Mouse (Mus musculus) embryo, embryonic 9.5 days (tissue): ENCODE results near the gene Cpt1c.
"Not testable (repeated sequence)": the region's sequence is repeated elsewhere in the genome, so short reads cannot be mapped to it uniquely, and the experiment has no call there.

Experiments
- DNase-seq: peaks from one replicate; pipeline ENCODE4 v3.0.0-alpha.2; 2017; ENCODE audit errors: extremely low spot score

Gene Cpt1c

DNA sequence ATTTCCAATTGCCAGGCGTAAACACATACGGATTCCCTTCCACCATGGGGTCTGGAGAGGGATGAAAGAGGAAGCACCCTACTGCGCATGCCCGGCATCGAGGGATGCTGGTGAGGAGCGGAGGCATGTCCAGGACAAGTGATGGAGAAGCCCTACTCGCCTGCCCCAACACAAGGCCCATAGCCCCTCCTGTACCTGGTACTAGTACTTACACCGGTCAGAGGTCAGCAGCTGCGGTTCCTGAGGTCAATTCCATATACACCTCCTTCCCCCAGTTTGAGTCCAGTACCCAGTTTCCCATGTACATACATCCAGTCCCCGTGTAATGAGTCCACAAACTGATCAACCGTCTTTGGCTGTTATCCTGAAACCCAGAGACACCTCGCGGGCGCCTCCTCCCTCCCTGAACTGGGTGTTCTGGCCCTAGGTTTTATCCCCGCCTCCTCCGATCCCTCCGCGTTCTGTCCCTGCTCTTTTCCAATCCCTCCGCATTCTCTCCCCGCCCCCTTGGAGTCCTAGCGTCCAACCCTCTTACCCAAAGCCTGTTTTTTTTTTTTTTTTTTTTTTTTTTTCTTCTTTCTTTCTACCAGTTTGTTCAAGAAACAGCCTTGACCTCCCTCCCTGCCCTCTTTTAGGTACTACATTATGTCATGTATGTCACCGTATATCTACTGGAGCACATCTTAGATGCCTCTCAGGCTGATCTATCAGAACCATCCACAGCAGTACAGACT is at the start of gene Cpt1c:
Gene Cpt1c (minus strand): TSS at position 469 of the 734 bp plus-strand sequence.
- peak; percentile 85 for DNase-seq

DNA sequence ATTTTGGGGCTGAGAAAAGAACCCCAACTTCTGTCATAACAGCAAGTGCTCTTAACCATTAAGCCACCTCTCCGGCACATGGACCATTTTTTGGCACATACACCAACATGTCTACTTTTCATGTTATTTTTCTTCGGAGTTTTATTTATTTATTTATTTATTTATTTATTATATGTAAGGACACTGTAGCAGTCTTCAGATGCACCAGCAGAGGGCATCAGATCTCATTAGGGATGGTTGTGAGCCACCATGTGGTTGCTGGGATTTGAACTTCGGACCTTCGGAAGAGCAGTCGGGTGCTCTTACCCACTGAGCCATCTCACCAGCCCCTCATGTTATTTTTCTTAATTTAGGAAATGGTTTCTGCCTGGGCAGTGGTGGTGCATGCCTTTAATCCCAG is 49.1 kb upstream of the Cpt1c start:
- DNase-seq, result not testable (repeated sequence)

- no peak for DNase-seq
These were observed 45.6 kb upstream of the Cpt1c start for GRCm38 (mm10) chr7:45020225-45020624.

- DNase-seq, result peak; percentile 47
These were observed 44.5 kb upstream of the Cpt1c start for GRCm38 (mm10) chr7:45019031-45019571.

GRCm38 (mm10) chr7:45017242-45018061 is 42.8 kb upstream of the Cpt1c start, which contains the start of gene Rras:
Gene Rras, plus strand, starts transcription at chr7:45017961.
- peak; percentile 92 for DNase-seq

DNA sequence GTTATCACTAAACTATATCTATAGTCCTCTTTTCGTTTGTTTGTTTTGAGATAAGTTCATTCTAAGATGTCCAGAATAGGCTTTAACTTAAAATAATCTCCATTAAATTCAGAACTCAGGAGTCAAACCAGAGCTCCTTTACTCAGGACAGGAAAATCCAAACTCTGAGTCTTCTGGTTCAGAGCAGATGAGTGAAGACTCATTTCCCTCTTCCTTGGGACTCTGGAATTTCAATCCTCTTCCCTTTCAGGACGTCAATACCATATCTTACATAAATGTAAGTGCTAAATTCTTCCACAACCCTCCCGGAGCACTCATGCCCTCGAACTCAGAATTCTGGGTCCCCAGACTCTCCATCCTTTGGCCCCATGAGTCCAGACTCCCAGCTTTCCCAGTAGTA is 42.1 kb upstream of the Cpt1c start:
- no peak for DNase-seq

DNA sequence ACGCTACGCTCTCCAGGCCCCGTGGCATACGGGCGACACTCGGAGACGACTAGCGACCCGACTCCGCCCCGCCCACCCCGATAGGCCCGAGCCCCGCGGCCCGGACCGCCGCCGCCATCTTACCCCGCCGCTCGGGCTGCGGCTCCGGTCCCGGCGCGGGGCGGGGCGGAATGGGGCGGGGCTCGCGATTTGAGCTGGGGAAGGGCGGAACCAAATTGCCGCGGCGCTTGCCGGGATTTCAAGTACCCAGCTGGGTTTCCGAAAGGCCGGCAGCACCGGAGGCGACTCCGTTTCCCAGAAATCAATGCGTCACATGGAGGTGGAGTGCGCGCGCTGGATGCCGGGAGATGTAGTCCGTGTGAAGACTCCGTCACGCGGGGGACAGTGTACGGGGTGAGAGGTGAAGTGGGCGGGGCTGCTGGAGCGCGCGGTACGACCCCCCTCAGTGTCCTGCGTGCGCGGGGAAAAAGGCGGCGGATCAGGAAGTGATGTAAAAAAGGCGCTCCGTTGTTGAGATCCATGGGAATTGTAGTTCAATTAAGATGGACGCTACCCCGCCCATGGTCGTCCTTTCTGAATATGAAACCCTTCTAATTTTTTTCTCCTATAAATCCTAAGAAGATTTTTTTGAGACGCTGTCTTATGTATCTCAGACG is 41.4 kb upstream of the Cpt1c start, which contains the start of gene Scaf1:
Gene Scaf1 (minus strand): TSS at position 407 of the 656 bp plus-strand sequence.
- peak; percentile 100 for DNase-seq

GRCm38 (mm10) chr7:45015344-45015956 is 40.8 kb upstream of the Cpt1c start:
- no peak for DNase-seq

DNA sequence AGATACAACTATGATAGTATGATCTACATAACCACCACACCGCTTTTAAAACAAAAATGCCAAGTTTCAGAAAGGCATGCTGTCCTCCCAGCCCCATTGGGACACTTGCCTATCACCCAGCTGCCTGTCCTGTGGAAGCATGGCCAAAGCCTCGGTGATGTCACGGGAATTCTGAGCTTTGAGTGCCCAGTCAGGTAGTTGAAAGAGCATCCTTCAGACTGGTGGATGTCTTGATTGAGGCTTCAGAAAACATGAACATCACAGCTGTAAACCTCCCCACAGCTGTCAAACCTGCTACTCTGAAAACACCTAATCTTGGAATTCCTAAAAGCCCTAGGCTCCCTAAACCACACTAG is 39.4 kb upstream of the Cpt1c start:
- DNase-seq, result no peak

- no peak for DNase-seq
These were observed 38.9 kb upstream of the Cpt1c start for GRCm38 (mm10) chr7:45013366-45014095.

DNA sequence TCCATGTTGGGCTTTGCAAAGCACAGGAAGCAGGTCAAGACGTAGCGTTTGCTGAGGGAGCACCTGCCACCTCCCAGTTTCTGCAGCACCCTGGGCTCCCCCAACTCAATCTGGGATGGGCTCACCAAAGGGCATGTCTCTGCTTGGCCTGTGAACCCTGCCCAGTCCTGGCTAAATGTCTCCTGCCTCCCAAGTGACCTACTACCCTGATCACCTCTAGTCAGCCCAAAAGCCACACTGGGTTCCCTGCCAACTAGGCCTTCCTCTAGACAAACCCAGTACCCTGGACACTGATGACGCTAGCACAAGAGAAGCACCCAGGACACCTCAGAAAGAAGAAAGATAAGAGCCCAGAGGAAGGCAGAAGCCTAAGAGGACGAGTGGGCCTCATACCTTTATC is 38.2 kb upstream of the Cpt1c start:
- no peak for DNase-seq

GRCm38 (mm10) chr7:45012011-45012410 is 37.4 kb upstream of the Cpt1c start:
- no peak for DNase-seq

GRCm38 (mm10) chr7:45008411-45008810 is 33.8 kb upstream of the Cpt1c start:
- DNase-seq, result no peak

- DNase-seq, result no peak
These were observed 33.2 kb upstream of the Cpt1c start for GRCm38 (mm10) chr7:45007846-45008245.

- no peak for DNase-seq
These were observed 32.5 kb upstream of the Cpt1c start for GRCm38 (mm10) chr7:45007141-45007540.

DNA sequence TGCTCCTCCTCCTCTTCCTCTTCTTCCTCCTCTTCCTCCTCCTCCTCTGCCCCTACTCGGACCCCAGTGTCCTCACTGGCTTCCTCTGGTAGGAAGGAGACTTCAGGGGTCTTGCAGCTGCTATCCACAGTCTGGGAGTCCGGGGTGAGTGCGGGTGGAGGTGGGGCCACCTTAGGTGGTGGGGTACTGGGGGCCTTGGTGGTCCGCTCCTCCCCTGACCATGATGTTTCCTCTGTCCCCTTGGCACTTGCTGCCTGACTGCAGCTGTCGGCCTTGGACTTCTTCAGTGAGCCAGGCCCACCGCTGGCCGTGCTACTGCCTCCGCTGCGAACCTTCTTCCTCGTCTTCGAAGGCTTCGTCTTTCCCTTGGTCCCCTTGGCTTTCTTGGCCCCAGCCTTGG is 31.9 kb upstream of the Cpt1c start:
- DNase-seq, result no peak

DNA sequence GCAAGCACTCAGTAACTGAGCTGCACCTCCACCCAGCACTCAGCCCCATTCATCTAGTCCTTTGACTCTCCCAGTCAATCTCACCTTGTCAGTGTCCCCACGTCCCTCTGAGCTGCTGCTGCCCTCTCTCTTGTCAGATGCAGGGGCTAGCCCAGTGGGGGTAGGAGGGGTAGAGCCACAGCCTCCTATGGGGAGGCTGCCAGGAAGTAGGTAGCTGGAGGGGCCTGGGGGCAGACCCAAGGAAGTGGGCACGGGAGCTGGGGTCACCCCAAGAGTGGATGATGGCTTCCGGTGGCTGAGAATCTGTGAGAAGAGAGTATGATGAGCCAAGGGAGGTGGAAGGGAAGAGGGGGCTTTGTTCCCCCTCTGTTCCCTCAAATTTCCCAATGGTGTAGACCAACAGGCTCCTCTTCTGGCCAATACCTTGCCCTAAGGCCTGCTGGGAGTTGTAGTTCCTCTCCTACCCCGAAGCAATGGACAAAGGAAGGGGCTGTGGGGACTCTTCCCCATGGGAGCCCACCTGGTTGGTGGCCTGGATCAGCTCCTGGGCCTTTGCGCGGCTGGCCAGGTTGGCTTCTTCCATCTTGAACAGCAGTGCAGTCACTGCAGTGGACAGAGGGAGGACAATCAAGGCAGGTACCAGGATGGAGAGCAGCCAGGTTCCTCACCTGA is 30.8 kb upstream of the Cpt1c start:
- DNase-seq, result no peak

GRCm38 (mm10) chr7:45004546-45004945 is 29.9 kb upstream of the Cpt1c start:
- no peak for DNase-seq

DNA sequence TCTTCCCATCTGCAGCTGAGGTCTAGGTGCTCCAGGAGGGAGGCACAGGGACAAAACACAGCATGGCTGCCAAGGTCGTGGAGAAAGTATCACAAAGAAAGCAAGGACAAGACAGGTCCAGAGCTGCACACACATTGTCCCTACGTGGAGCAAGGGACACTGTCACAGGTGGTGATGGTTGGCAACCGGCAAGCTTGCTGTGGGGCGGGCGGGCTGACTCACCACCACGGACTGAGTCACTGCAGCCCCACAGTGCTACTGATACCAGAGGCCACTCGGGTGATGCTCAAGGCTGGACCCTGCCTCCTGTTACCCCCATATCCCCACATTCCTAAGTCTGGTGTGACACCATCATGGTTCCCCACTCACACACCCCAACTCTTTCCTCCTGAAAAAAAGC is 27.8 kb upstream of the Cpt1c start:
- no peak for DNase-seq

GRCm38 (mm10) chr7:45000539-45001114 is 26.0 kb upstream of the Cpt1c start:
- DNase-seq, result no peak
